Mouse (Mus musculus): ENCODE measurements around the gene Mtm1.

- TF ChIP-seq CTCF (IDR thresholded peaks at IDR 0.05; ENCODE audit: low read depth) = no peak
- no peak for TF ChIP-seq EP300 (IDR thresholded peaks at IDR 0.05; ENCODE audit: low read depth)
These were observed 4.0 kb upstream of the Mtm1 start for GRCm38 (mm10) chrX:71206595-71206994.
